ENCODE assay signal across 9 mouse cellular contexts in the genomic region with DNA sequence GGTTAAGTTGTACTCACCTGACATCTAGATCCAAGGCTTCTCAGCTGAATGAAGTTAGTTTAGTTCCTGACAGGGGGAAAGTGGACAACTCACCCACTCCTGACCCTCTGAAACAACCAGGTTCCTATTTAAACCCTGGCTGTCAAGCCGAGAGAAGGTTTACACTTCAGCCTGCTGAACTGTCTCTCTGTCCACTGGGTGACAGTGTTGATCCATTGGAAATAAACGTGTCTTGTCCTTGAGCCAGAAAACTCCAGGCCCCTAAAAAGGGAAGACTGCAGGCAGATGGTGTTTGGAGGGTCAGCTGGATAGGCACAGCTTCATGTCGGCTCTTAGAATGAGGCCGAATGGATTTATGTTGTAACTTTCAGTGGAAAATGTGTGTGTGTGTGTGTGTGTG. TPM values are rescaled to one million over a fixed set of nuclear protein-coding genes. Genes with fewer than 3 reads are reported as not detected.
A peak's percentile ranks its signal among the peaks of the same experiment; 100 is the strongest.
DNase-seq lines count a peak whose midpoint lies in the region; ATAC-seq and TF ChIP-seq lines count a peak whose summit lies in the region.
"Had no signal": no experiment of that assay in that cellular context is flagged by ENCODE, and none has a peak within 500 bp of the region (broad histone marks: within the 10 kb centered on the region; RNA-seq: fewer than 3 reads in every experiment).

No protein-coding gene starts in this region.

- no peak overlapping the region for H3K4me2 ChIP-seq in liver, embryonic 14.5 days (ENCODE audit: low read depth)
- no peak overlapping the region for H3K4me2 ChIP-seq in liver, embryonic 11.5 days
- H3K4me2 ChIP-seq in stomach, embryonic 15.5 days, result no peak overlapping the region
- H3K4me2 ChIP-seq: embryonic facial prominence, embryonic 15.5 days had no signal

- H3K9ac ChIP-seq in liver, embryonic 14.5 days (replicated peaks), result no peak overlapping the region
- no peak overlapping the region for H3K9ac ChIP-seq in liver, embryonic 11.5 days (ENCODE audit: low read depth, low read length)
- no peak overlapping the region for H3K9ac ChIP-seq in stomach, embryonic 15.5 days
- H3K9ac ChIP-seq: embryonic facial prominence, embryonic 15.5 days had no signal

- peaks cover 0 to 6% of the 10 kb centered on the region in 2 experiments; a peak in 1 of 4 replicates for H3K4me1 ChIP-seq in liver, embryonic 14.5 days (replicated peaks; ENCODE audit: control insufficient read depth in 2 of 2, insufficient read depth in 2 of 2, low read length in 1 of 2)
- H3K4me1 ChIP-seq in liver, embryonic 11.5 days (replicated peaks; ENCODE audit: control insufficient read depth, insufficient read depth, low read length), result no peaks in the 10 kb centered on the region; the same call in 1 of the 2 replicates
- peaks cover 14% of the 10 kb centered on the region for H3K4me1 ChIP-seq in stomach, embryonic 15.5 days
- H3K4me1 ChIP-seq: megakaryocyte, embryonic 14.5 days had no signal

- H3K27me3 ChIP-seq in liver, embryonic 14.5 days (ENCODE audit: control insufficient read depth, insufficient read depth, low read length), result no peaks in the 10 kb centered on the region
- H3K27me3 ChIP-seq in liver, embryonic 11.5 days (replicated peaks; ENCODE audit: control insufficient read depth, insufficient read depth, low read length), result no peaks in the 10 kb centered on the region
- no peaks in the 10 kb centered on the region for H3K27me3 ChIP-seq in stomach, embryonic 15.5 days (replicated peaks)
- H3K27me3 ChIP-seq: embryonic facial prominence, embryonic 15.5 days had no signal

- H3K9me3 ChIP-seq in liver, embryonic 14.5 days (ENCODE audit: control insufficient read depth, low read length), result no peaks in the 10 kb centered on the region
- no peaks in the 10 kb centered on the region for H3K9me3 ChIP-seq in liver, embryonic 11.5 days (ENCODE audit: control insufficient read depth, low read length)
- no peaks in the 10 kb centered on the region for H3K9me3 ChIP-seq in stomach, embryonic 15.5 days
- H3K9me3 ChIP-seq: embryonic facial prominence, embryonic 15.5 days; megakaryocyte, embryonic 14.5 days had no signal

- TF ChIP-seq EP300 in liver, embryonic 14.5 days (IDR thresholded peaks at IDR 0.05; ENCODE audit: low read depth), result no peak

- H3K27ac ChIP-seq in liver, embryonic 14.5 days, result no peak overlapping the region
- H3K27ac ChIP-seq in liver, embryonic 11.5 days (ENCODE audit: low read depth, low read length), result no peak overlapping the region
- 0 out of 2 replicates have a peak overlapping the region, but pooled peaks have one; percentile 16 for H3K27ac ChIP-seq in stomach, embryonic 15.5 days
- H3K27ac ChIP-seq: embryonic facial prominence, embryonic 15.5 days had no signal

- no peak for DNase-seq in liver, embryonic 14.5 days (ENCODE audit: low read depth in 3 of 3, low spot score in 3 of 3)
- no peak for DNase-seq in liver, embryonic 11.5 days (ENCODE audit: low spot score)
- peak; percentile 77 for DNase-seq in brain, adult 2 months (ENCODE audit: low read depth, low spot score)
- DNase-seq in embryo, embryonic 11.5 days (ENCODE audit: low read depth, low spot score), result peak; percentile 14
- peak; percentile 19 to 50 for DNase-seq in layer of hippocampus, adult 18-20 months (ENCODE audit: low spot score in 2 of 2)
- DNase-seq in frontal cortex, postnatal 25 days (ENCODE audit: low spot score in 2 of 2), result no peak

- no peaks in the 10 kb centered on the region for H3K36me3 ChIP-seq in liver, embryonic 14.5 days (replicated peaks; ENCODE audit: control insufficient read depth, insufficient read depth, low read depth)
- H3K36me3 ChIP-seq in liver, embryonic 11.5 days (ENCODE audit: control insufficient read depth, insufficient read depth, low read length), result no peaks in the 10 kb centered on the region
- no peaks in the 10 kb centered on the region for H3K36me3 ChIP-seq in stomach, embryonic 15.5 days
- H3K36me3 ChIP-seq: embryonic facial prominence, embryonic 15.5 days had no signal

- TF ChIP-seq CTCF in liver, embryonic 14.5 days (IDR thresholded peaks at IDR 0.05; ENCODE audit: low read depth), result peak; percentile 70

- no peak overlapping the region for H3K4me3 ChIP-seq in liver, embryonic 14.5 days (ENCODE audit: insufficient read depth in 1 of 2, low read depth in 2 of 2, low read length in 2 of 2)
- no peak overlapping the region for H3K4me3 ChIP-seq in liver, embryonic 11.5 days (ENCODE audit: low read depth, low read length)
- no peak overlapping the region for H3K4me3 ChIP-seq in stomach, embryonic 15.5 days (replicated peaks)
- H3K4me3 ChIP-seq: embryonic facial prominence, embryonic 15.5 days; megakaryocyte, embryonic 14.5 days had no signal

- peak; percentile 66 for ATAC-seq in liver, embryonic 14.5 days (ENCODE audit: insufficient read depth)
- ATAC-seq in liver, embryonic 11.5 days (replicated peaks; ENCODE audit: low FRiP score), result no peak
- ATAC-seq in stomach, embryonic 15.5 days (ENCODE audit: insufficient read depth, low FRiP score, low read depth), result peak; percentile 14; the same call in 1 of the 2 replicates

- 34% methylated on average over 4 of the region's 4 CpGs for WGBS in liver, embryonic 14.5 days (ENCODE audit: insufficient replicate concordance)
- WGBS in liver, embryonic 11.5 days, result 41% methylated on average over 4 of the region's 4 CpGs
- 19% methylated on average over 4 of the region's 4 CpGs for WGBS in stomach, embryonic 15.5 days

RNA-seq across cellular contexts. Expression of gene Metap2, which starts 48.5 kb away (rescaled TPM):
- 95.7 and 181 TPM in 2 replicates for polyA plus RNA-seq in liver, embryonic 14.5 days (2012; rRNA removed)
- polyA plus RNA-seq in liver, embryonic 14.5 days (2014; fragmentation: Nextera tagmentation; extraction: Ambion mirVana), result 176 and 195 TPM in 2 replicates
- polyA plus RNA-seq in liver, embryonic 11.5 days (2014; fragmentation: Nextera tagmentation; extraction: Ambion mirVana), result 397 and 398 TPM in 2 replicates
- total RNA-seq in layer of hippocampus, adult 18-20 months (2021), result 100 to 1,000 TPM; 114 to 116 TPM
- 179 and 189 TPM in 2 replicates for polyA plus RNA-seq in stomach, embryonic 15.5 days (2015; fragmentation: Nextera tagmentation; extraction: Ambion mirVana)

Comparison
In these comparisons a context has a peak if more than half of its experiments do, and no peak if none do; other contexts are left out.
1. DNase-seq: peak in brain, adult 2 months (single experiment), embryo, embryonic 11.5 days (single experiment) and layer of hippocampus, adult 18-20 months (2 of 2); none in liver, embryonic 14.5 days (0 of 3), liver, embryonic 11.5 days (single experiment) and frontal cortex, postnatal 25 days (0 of 2).